Mouse (Mus musculus): ENCODE data around the gene 5031439G07Rik.

DNA sequence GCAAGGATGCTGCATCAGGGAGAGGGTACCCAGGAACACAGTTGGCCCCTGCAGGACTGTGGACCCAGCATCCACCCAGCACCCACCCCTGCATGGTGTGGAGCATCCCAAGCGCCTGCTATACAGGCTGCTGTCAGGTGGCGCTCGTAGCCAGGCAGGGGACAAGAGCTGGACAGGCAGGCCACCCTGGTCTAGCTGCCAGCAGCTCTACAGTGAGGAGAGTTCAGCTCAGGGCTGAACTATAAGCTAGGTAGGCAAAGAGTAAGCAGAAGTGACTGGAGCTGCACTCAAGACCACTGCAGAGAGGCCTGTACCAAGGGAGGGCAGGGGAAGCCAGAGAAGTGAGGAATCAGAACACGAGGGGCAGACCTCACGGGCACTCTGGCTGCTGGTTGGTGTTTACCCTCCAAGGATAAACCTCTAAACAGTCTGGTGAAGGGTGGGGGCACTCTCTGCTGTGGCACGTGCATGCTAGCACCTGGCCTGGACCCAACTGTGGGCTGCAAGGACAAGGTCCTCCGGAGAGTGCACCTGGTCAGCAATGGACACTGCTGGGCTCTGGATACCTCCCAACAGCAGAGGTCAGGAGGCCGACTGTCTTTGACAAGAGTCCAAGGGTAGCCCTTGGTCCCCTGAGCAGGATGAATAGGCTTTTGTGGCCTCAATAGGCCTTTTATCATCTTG, 15.3 kb downstream of the 5031439G07Rik start:
- TF ChIP-seq GATA1 (IDR thresholded peaks at IDR 0.05; ENCODE audit: low read length), result no peak
- no peak for TF ChIP-seq TAL1 (IDR thresholded peaks at IDR 0.05; ENCODE audit: low read length)
